Mouse (Mus musculus) telencephalon, adult 2 months (tissue): ENCODE data around the gene Ankrd28.
"Not testable (repeated sequence)": the region's sequence is repeated elsewhere in the genome, so short reads cannot be mapped to it uniquely, and the experiment has no call there.

Experiments used
- DNase-seq: peaks from one replicate; pipeline ENCODE4 v3.0.0-alpha.2; 2011; ENCODE audit warnings: low read depth, low spot score

Gene Ankrd28

DNA sequence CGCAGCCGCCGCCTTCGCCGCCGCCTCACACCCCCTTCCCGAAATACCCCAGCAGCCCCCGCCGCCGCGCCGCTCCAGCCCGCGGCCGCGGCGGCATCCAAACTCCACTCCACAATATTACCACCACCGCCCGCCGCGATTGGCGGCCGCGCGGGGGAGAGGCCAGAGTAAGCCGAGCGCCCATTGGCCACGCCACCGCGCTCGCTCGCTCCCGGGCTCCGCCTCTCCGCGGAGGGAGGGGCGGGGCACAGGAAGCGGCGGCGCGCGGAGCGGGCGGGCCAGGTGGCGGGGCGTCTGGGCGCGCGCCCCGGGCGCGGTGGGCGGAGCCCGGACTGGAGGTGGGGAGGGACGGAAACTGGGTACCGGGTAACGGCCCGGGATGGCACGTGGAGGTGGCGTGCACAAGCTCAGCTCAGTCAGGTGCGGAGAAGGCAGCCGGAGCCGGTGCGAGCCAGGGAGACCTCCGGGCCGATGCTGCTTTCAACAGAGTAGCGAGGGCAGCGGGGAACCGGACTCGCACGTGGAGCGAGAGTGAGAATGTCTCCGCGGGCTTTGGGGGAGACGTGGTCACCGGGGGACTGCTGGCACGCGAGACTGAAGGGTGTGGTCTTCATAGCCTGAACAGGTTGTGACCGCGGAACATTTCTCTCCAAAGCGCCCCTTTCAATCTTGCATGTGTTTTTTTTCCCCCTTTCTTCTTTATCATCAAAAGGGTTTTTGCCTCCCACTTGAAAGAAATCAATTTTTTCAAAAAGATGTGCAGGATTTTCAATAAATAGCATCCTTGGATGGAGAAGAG lies at the start of gene Ankrd28:
Gene Ankrd28 (minus strand): TSS at position 81 of the 799 bp plus-strand sequence.
- peak; percentile 89 for DNase-seq

GRCm38 (mm10) chr14:31879456-31879855 lies 49.0 kb upstream of the Ankrd28 start:
- DNase-seq, result no peak

- DNase-seq, result no peak
Observed at GRCm38 (mm10) chr14:31872130-31872529, 41.7 kb upstream of the Ankrd28 start.

DNA sequence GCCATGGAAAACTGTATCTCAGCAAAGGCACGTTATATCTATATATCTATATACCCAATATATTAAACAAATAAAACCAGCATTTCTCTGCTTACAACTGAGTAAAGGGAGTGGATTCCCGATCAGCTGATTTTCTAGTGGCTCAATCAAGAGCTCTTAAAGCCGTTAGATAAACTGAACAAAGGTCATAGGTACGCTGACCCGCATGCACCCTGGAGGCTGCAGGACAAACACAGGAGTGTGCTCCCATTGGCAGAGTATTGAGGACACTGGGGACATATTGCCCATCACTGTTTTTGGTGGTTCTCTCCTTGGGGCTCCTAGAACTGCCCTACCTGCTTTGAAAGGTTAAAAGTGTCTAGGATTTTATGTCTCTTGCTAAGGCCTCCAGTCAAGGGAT lies 40.0 kb upstream of the Ankrd28 start:
- no peak for DNase-seq

DNA sequence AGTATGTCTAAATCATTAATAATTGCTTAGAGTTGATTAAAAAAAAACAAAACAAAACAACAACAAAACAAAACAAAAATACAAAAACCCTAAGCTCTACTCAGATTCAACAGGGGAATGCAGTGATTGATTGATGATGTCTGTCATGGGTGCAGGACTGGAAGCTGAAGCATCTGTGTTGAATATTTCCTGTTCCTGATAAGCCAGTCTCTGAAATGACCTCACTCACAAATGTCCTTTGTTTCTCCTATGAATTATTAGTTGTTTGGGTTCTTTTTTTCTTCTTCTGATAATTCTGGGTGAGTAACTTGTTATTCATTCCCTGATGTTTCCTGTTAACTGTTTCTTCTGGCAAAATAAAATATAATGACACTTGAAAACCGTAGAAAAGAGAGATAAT lies 38.1 kb upstream of the Ankrd28 start:
- DNase-seq, result no peak

GRCm38 (mm10) chr14:31866366-31866765 lies 35.9 kb upstream of the Ankrd28 start:
- DNase-seq, result not testable (repeated sequence)

DNA sequence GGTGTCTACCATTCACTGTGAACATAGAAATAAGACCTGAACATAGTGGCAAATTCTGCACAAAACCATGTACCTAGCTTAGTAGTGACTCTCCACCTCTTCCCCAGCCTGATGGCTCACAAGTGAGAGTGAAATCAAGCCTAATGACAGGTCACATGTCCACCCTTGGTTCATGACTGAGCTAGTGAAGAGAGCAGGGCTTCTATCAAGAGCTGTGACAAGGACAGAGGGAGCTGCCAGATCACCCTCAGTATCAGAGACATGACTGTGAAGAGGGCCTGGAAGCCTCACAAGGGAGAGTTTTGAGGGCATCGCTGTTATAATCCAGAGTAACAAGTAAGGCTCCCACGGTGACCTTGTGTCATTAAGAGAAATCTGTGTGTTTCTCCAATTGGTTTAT lies 28.2 kb upstream of the Ankrd28 start:
- no peak for DNase-seq

DNA sequence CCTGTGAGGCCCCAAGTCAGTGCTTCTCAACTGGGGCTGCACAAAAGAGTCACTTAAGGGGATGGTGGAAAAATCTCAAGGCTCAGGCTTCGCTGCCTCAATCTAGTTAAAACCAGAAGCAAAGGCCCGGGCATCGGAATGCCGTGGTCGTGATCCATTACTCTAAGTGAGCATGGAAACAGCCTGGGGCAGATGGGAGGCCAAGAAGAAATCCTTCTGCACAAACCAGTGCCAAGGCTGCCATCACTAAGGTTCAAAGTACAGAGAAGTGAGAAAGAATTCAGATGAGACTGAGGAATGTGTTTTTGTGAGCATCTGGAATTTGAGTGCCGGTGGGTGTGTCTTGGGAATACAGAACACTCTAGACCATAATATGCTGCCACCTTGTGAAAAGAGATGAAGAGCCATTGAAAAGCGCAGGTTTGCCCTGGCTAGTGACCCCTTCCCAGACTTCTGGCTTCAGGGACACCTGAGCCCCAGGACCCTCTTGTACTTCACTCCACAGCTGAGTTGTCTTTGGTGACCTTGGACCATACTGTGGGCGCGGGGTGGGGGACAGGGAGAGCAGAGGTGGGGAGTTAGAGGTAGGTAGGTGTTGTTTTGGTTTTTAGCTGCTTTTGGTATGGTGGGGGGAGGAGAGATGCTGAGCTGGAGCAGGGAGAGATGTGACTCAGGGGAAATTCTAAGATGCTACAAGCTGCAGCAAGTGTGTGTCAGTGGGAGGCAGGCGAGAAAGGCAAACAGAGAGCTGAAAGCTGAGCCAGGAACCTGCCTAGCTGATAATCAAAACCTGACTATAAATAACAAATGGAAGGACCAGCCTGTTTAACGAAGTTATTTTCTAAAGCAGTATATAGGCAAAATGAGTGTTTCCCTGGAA lies 26.9 kb upstream of the Ankrd28 start:
- peak; percentile 90 for DNase-seq

- DNase-seq, result peak; percentile 73
Observed at GRCm38 (mm10) chr14:31856007-31856406, 25.6 kb upstream of the Ankrd28 start.

- peak; percentile 64 for DNase-seq
Observed at GRCm38 (mm10) chr14:31854667-31855066, 24.2 kb upstream of the Ankrd28 start.

GRCm38 (mm10) chr14:31843571-31843970 lies 13.1 kb upstream of the Ankrd28 start:
- DNase-seq, result no peak

DNA sequence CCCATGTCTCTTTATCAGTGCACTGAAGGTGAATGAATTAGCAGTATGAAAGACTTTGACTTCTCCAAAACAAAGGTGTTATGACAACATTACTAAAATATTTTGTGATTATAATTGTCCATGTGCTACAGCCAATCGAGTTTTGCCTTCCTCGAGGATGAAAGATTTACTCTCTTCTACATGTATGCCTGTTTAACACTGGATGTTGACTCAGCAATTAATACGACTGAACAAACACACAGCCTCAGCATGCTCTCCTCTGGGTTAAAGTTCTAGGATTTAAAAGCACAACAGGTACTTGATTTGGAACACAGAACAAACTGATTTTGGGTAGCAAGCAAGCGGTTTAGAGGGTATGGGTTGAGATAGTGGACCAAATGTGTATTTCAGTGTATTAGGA lies 1.6 kb upstream of the Ankrd28 start:
- no peak for DNase-seq

- DNase-seq, result peak; percentile 77
Observed at GRCm38 (mm10) chr14:31831370-31831712, 890 bp upstream of the Ankrd28 start.

- DNase-seq, result no peak
Observed at GRCm38 (mm10) chr14:31829761-31830562, 489 bp downstream of the Ankrd28 start.

- no peak for DNase-seq
Observed at GRCm38 (mm10) chr14:31827221-31827620, 3.2 kb downstream of the Ankrd28 start.

DNA sequence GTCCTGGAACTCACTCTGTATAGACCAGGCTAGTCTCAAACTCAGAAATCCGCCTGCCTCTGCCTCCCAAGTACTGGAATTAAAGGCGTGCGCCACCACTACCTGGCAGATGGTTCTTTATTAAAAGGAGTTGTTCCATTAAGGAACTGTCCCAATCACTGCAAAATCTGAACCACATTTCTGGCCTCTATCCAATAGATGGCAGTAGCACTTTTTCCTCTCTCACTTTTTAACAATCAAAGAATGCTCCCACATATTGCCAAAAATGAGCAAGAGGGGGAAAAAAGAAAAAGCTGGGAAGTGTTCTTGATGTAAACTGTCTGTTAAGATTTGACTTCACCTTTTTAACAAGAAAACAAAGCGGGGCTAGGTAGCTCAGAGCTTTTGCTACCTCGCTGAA lies 20.5 kb downstream of the Ankrd28 start:
- DNase-seq, result no peak

DNA sequence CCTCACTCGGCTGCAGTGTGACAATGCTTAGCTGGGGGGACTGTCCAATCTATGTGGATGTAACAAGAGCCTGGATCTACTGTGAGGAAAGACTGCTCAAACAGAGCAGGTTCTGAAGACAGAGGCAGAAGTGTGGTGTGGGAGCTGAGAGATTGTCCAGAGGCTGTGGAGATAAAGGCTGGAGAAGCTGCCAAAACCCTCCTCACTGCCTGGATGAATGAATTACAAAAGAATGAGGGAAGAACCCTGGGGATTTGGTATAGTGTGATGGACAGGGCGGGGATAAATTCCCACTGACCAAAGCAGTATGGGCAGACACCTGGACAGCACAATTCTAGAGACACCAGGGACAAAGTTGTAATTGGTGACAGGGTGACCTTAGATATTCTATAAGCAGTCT lies 26.7 kb downstream of the Ankrd28 start:
- no peak for DNase-seq

- DNase-seq, result no peak
Observed at GRCm38 (mm10) chr14:31800976-31801375, 29.5 kb downstream of the Ankrd28 start.

GRCm38 (mm10) chr14:31800446-31800845 lies 30.0 kb downstream of the Ankrd28 start:
- no peak for DNase-seq

- no peak for DNase-seq
Observed at GRCm38 (mm10) chr14:31798937-31799336, 31.5 kb downstream of the Ankrd28 start.

DNA sequence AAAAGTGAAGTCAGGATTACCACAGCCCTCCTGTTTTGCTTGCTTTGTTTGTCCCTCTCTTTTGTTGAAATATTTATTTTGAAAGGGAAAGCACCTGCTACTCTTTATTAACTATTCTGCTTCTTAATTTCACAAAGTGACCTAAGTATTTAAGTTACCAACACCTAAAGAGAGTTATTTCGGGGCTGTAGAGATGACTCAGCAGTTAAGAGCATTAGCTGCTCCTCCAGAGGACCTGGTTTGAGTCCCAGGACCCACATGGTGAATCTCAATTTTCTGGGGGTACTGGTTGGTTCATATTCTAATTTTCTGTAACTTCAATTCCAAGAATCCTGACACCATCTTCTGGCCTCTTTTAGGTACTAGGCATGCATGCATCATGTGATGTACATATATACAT lies 34.9 kb downstream of the Ankrd28 start:
- DNase-seq, result no peak

GRCm38 (mm10) chr14:31794776-31795126 lies 35.7 kb downstream of the Ankrd28 start:
- DNase-seq, result no peak
